Mouse (Mus musculus) lung, embryonic 14.5 days (tissue): Measurements from ENCODE around the gene Dgkg. TPM values are rescaled to one million over a fixed set of nuclear protein-coding genes. Genes with fewer than 3 reads are reported as not detected.
A peak's percentile ranks its signal among the peaks of the same experiment; 100 is the strongest.

Experiments used
- ATAC-seq: fragments of 200-750 bp; cut with Nextera tagmentation; 2 replicates; pipeline ENCODE4 v1.8.0; 2017; ENCODE audit warnings: mild to moderate bottlenecking, moderate TSS enrichment, moderate library complexity; ENCODE audit not compliant: insufficient read depth
- DNase-seq: peaks from one replicate; pipeline ENCODE4 v3.0.0-alpha.2; 2015
- H3K27ac ChIP-seq: fragments of 300-500 bp; sonication (generic); 2 replicates; pipeline ENCODE4 v1.5.1; 2014; ENCODE audit warnings: low read depth, mild to moderate bottlenecking, moderate library complexity
- H3K27me3 ChIP-seq: fragments of 300-500 bp; sonication (generic); 2 replicates; pipeline ENCODE4 v1.6.1; 2014; ENCODE audit warnings: low read length, control low read depth; ENCODE audit not compliant: insufficient read depth
- H3K36me3 ChIP-seq: fragments of 300-500 bp; sonication (generic); 2 replicates; pipeline ENCODE4 v1.6.1; 2014; ENCODE audit warnings: control low read depth; ENCODE audit not compliant: insufficient read depth
- H3K4me1 ChIP-seq: fragments of 300-500 bp; sonication (generic); 2 replicates; pipeline ENCODE4 v1.6.1; 2014; ENCODE audit warnings: antibody characterized with exemption, control low read depth; ENCODE audit not compliant: insufficient read depth
- H3K4me2 ChIP-seq: fragments of 300-500 bp; sonication (generic); 2 replicates; pipeline ENCODE4 v1.6.1; 2014; ENCODE audit warnings: mild to moderate bottlenecking
- H3K4me3 ChIP-seq: fragments of 300-500 bp; sonication (generic); 2 replicates; pipeline ENCODE4 v1.5.1; 2014; ENCODE audit warnings: low read depth, low read length
- H3K9ac ChIP-seq: fragments of 300-500 bp; sonication (generic); 2 replicates; pipeline ENCODE4 v1.6.1; 2014
- H3K9me3 ChIP-seq: fragments of 300-500 bp; sonication (generic); 2 replicates; pipeline ENCODE4 v1.6.1; 2016; ENCODE audit warnings: low read depth, low read length, control low read depth
- CTCF ChIP-seq: IDR thresholded peaks from 2 replicates; pipeline ENCODE4 v1.5.1; 2016; ENCODE audit warnings: antibody characterized with exemption, low read depth
- WGBS: fragments of 180-500 bp; shearing (Covaris S2); extraction: QIAGEN DNeasy Blood & Tissue Kit; methylation state at CpG from one replicate; pipeline ENCODE4 v1.1.7; 2014; 5-methylcytosine and 5-hydroxymethylcytosine counted together
- polyA plus RNA-seq: library from polyadenylated mRNA; unstranded; fragments of >200 nt; fragmentation: Nextera tagmentation; extraction: Ambion mirVana; gene quantifications from 2 replicates; pipeline ENCODE4 v1.2.1, GENCODE M21; 2014

The Dgkg gene
- polyA plus RNA-seq, 1 experiment from 2014 or later, result 0.49 TPM

- Histone ChIP-seq H3K36me3 (no peaks in the 10 kb centered on the region), H3K27ac (no peak overlapping the region), H3K9ac (no peak overlapping the region), H3K4me1 (no peaks in the 10 kb centered on the region), H3K4me2 (no peak overlapping the region), H3K27me3 (no peaks in the 10 kb centered on the region), H3K4me3 (no peak overlapping the region), H3K9me3 (no peaks in the 10 kb centered on the region)
- no peak for DNase-seq
- TF ChIP-seq CTCF, result no peak
- no peak for ATAC-seq
Measured at GRCm38 (mm10) chr16:22563594-22563993, 93.4 kb downstream of the Dgkg start.

GRCm38 (mm10) chr16:22554996-22555395 is 102.0 kb downstream of the Dgkg start:
- H3K9me3 ChIP-seq, result no peaks in the 10 kb centered on the region
- no peaks in the 10 kb centered on the region for H3K27me3 ChIP-seq
- 48% methylated on average over 2 of the region's 2 CpGs for WGBS
- H3K9ac ChIP-seq, result no peak overlapping the region
- H3K4me2 ChIP-seq, result no peak overlapping the region
- no peak overlapping the region for H3K27ac ChIP-seq
- no peaks in the 10 kb centered on the region for H3K36me3 ChIP-seq
- ATAC-seq (no peak), DNase-seq (peak; percentile 60)
- TF ChIP-seq CTCF, result peak; percentile 51
- peaks cover 21% of the 10 kb centered on the region; the same call in 1 of the 2 replicates for H3K4me1 ChIP-seq
- no peak overlapping the region for H3K4me3 ChIP-seq

GRCm38 (mm10) chr16:22552351-22552750 is 104.7 kb downstream of the Dgkg start:
- 0 out of 2 replicates have a peak, but pooled peaks have one; percentile 30 for TF ChIP-seq CTCF
- H3K4me1 ChIP-seq, result peaks cover 21% of the 10 kb centered on the region; the same call in 1 of the 2 replicates
- H3K36me3 ChIP-seq, result no peaks in the 10 kb centered on the region
- H3K9me3 ChIP-seq, result no peaks in the 10 kb centered on the region
- no peaks in the 10 kb centered on the region for H3K27me3 ChIP-seq
- 0 out of 2 replicates have a peak overlapping the region, but pooled peaks have one; percentile 6 for H3K27ac ChIP-seq
- no peak for ATAC-seq
- H3K9ac ChIP-seq, result no peak overlapping the region
- 44% methylated on average over 9 of the region's 9 CpGs for WGBS
- peak; percentile 36 for DNase-seq
- H3K4me2 ChIP-seq, result no peak overlapping the region
- no peak overlapping the region for H3K4me3 ChIP-seq

DNA sequence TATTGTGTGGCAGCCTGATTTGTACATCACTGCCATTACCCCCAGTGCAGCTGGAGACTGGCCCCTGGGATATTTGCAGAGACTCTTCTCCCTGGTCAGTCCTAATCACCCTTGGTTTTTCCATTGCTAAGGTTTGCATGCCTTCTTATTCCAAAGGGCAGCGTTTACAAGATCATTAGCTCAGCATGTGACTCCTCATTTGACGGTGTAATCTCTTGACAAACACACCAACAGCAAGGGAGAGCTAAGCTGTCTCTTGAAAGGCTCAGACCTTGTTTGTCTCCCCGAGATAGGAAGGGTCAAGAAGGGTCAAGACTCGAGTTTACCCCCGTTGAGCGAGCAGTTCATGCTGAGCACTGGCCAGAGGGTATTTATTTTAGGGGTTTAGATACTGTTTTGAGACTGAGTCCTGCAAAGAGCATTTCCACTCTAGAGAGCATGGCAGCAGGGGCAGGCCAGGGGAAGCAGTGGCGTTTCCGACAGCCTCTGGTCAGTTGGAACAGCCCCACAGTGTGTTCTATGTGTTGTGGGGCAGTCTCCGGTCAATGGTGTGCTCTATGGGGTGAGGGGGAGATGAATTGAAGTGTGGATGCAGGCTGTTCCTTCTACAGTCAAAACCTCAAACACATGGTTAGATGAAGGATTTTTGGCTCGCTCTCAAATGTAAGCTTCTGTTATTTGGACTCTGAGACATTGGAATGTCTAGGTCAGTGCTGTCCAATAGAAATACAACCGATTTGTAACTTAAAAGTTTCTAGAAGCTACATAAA is 105.6 kb downstream of the Dgkg start:
- Histone ChIP-seq H3K9ac (no peak overlapping the region), H3K4me2 (peak overlapping the region; percentile 13; the same call in 1 of the 2 replicates), H3K27me3 (no peaks in the 10 kb centered on the region), H3K36me3 (no peaks in the 10 kb centered on the region), H3K27ac (peak overlapping the region; percentile 56; the same call in 1 of the 2 replicates), H3K4me3 (no peak overlapping the region), H3K4me1 (peaks cover 21% of the 10 kb centered on the region; the same call in 1 of the 2 replicates), H3K9me3 (no peaks in the 10 kb centered on the region)
- DNase-seq (peak; percentile 91), ATAC-seq (peak; percentile 73)
- WGBS, result 7% methylated on average over 11 of the region's 11 CpGs
- no peak for TF ChIP-seq CTCF

DNA sequence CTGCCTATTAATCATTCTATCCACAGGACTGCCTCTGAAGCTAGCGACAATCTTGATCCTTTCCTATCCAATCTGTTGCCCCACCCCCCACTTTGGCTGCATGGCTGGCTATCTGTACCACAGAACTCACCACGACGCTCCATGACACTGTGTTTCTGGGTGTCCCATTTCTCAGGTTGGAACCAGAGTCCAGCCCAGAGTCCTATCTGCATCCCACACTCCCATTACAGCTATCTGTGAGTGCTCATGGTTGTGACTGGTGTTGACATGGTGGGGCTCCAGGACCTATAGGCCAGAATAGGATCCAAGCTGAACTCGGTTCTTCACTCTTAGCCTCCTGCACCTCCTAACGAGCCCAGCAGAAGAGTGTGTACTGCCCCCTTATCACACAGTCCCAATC is 107.7 kb downstream of the Dgkg start:
- no peak overlapping the region for H3K9ac ChIP-seq
- ATAC-seq (no peak), DNase-seq (no peak)
- peak overlapping the region; percentile 63 for H3K4me2 ChIP-seq
- no peaks in the 10 kb centered on the region for H3K9me3 ChIP-seq
- no peak overlapping the region for H3K27ac ChIP-seq
- WGBS, result 67% methylated on average over 5 of the region's 5 CpGs
- no peaks in the 10 kb centered on the region for H3K27me3 ChIP-seq
- H3K36me3 ChIP-seq, result no peaks in the 10 kb centered on the region
- peaks cover 31% of the 10 kb centered on the region; the same call in 1 of the 2 replicates for H3K4me1 ChIP-seq
- H3K4me3 ChIP-seq, result peak overlapping the region; percentile 35; the same call in 1 of the 2 replicates
- TF ChIP-seq CTCF, result no peak

GRCm38 (mm10) chr16:22548167-22549080 is 108.6 kb downstream of the Dgkg start:
- Histone ChIP-seq H3K27me3 (no peaks in the 10 kb centered on the region), H3K4me1 (peaks cover 36% of the 10 kb centered on the region)
- 6% methylated on average over 26 of the region's 26 CpGs for WGBS

More at GRCm38 (mm10) chr16:22548167-22549080, 108.6 kb downstream of the Dgkg start:
- Histone ChIP-seq H3K4me3 (peak overlapping the region; percentile 35), H3K36me3 (no peaks in the 10 kb centered on the region), H3K9me3 (no peaks in the 10 kb centered on the region), H3K9ac (peak overlapping the region; percentile 55), H3K27ac (peak overlapping the region; percentile 83), H3K4me2 (peak overlapping the region; percentile 63)
- TF ChIP-seq CTCF, result peak; percentile 88
- DNase-seq (peak; percentile 97), ATAC-seq (peak; percentile 81)
